Mouse (Mus musculus): ENCODE results near the gene Shc1.

DNA sequence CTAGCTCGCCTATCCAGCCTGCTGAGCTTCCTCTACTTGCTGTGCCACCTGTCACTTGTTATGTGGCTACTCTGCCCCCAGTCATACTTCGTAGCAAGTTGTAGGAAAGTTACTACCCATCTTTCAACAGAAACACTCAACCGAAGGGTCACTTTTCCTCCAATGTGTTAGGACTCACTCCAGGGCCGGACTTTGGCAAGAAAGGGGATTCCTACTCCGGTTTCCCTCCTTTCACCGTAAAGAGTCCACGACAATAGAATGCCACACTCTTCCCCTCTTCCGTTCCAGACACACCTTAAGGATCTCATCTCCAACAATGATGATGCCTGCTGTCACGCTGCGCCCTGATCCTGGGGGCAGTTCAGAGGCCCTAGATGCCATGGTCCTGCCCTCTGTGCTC is 7.4 kb upstream of the Shc1 start:
- TF ChIP-seq CTCF (IDR thresholded peaks at IDR 0.05; ENCODE audit: low read depth) (no peak), EP300 (IDR thresholded peaks at IDR 0.05; ENCODE audit: low read depth) (no peak)
